In the genomic region with DNA sequence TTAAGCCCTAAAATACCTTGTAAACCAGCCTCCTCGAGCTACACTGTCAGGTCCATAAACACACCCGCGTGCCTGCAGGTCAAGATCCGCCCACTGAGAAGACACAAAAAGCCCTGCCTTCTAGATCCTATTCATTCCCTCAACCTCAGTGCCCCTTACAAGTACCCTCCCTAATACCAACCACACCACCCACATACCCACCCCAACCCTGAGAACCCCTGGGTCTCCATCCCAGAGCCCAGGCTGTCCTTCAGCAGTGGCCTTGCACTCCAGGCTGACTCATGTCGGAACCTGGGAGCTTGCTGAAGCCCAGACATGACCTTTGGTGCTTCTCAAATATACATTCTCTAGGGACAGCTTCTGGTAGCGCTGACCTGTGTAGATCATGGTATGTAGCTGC, we compare ENCODE assay signal across 1 mouse cellular context.
TF ChIP-seq lines count a peak whose summit lies in the region.

No protein-coding gene starts in this region.

TF ChIP-seq in CH12.LX, 34 proteins besides CTCF, POLR2A, EP300 and RAD21 (continued from another document):
- TF ChIP-seq MAX (IDR thresholded peaks at IDR 0.05; ENCODE audit: low read length) (no peak), SMC3 (IDR thresholded peaks at IDR 0.05; ENCODE audit: low read depth, low read length) (no peak), PAX5 (IDR thresholded peaks at IDR 0.05; ENCODE audit: low read length) (no peak), ZKSCAN1 (IDR thresholded peaks at IDR 0.05; ENCODE audit: borderline replicate concordance, low read depth, low read length) (no peak), SIN3A (IDR thresholded peaks at IDR 0.05; ENCODE audit: low read length) (no peak), MAZ (IDR thresholded peaks at IDR 0.05; ENCODE audit: low read depth, low read length) (no peak)
TF ChIP-seq in CH12.LX: peak in this region for 0.
